Mouse (Mus musculus) CD4-positive, CD25-positive, alpha-beta regulatory T cell, adult 4 months (primary cell): ENCODE measurements around the gene Eng. TPM values are rescaled to one million over a fixed set of nuclear protein-coding genes. Genes with fewer than 3 reads are reported as not detected.

Experiments used
- ATAC-seq: one replicate; pipeline ENCODE4 v1.8.0; 2017
- polyA plus RNA-seq, 2 experiments: library from polyadenylated mRNA; unstranded; fragments of 100-300 nt; shearing (Covaris generic); gene quantifications; one replicate each; pipeline ENCODE4 v1.2.1; 2017

Eng gene
- polyA plus RNA-seq, 2 experiments from 2014 or later, result not detected

DNA sequence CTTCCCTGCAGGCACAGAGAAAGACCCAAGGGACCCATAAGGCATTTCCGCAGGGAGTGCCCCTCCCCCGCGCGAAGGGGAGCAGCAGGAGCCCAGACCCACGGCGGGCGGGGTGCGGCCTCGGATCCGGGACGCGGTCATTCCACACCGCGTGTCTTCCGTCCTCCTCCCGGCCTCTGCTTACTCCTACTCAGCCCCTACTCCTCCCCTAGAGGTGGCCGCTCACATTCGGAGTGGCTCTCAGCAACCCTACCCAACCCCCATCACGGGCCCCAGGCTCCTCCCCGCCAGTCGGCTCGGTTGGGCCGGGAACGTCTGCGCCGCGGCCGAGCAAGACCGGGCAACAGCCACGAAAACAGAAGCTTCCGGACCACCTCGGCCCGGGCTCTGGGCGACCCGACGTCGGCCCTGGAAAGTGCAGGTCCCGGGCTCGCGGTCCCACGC is 65.7 kb downstream of the Eng start:
- no peak for ATAC-seq

DNA sequence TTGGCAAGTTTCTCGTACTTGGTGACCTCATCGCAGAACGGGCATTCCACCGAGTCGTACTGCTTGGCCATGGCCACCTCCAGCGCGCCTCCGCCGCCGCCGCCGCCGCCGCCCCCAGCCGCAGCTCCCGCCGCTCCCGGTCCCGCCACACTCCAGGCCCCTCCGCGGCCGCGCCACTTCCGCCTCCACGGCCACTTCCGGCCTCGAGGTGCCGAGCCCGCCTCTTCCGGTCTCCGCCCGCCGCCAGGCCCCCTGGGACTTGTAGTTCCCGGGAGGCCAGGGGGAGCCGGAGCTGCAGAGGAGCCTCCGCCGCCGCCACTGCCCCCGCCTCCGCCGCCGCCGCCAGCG is 66.2 kb downstream of the Eng start:
- peak; percentile 64 for ATAC-seq

DNA sequence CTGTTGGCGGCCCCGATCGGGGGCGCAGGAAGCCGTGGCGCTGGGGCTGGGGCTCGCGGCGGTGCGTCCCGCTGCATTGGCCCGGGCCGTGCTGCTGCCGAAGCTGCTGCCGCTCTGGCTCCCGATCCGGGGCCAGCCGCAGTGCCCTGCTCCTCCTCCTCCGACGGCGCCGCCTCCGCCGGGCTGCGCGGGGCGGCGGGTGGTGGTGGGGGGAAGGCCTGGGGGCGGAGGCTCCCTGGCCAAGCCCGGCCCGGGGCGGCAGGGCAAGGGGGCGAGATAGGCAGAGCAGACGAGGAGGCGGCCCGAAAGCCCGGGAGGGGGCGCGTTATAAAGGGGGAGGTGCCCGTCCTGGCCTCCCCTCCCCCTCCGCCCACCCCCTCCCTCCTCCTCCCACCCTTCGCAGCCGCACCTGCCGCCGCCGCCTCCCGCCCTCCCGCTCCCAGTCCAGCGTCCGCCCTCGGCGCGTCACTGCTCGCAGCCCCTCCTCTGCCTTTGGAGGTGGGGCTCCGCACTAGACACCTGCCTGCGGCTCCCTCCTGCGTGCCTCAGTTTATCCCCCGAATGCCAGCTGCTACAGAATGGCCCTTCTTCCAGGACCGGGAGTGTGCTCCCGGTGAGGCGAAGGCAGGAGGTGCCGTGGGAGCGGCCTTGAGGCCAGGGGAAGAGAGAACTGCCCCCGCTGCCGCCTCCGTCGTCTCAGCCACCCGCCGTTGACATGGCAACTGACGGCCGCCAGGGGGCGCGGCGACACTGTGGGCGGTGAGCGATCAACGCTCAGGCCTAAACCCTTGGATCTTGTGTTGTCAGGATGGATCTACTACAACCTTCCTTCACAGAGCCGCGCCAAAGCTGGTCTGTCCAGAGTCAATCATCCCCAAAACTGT is 66.8 kb downstream of the Eng start, which contains the start of gene Cdk9:
Cdk9 (minus strand) TSS at position 143 of the 884 bp plus-strand sequence.
- peak; percentile 67 for ATAC-seq

DNA sequence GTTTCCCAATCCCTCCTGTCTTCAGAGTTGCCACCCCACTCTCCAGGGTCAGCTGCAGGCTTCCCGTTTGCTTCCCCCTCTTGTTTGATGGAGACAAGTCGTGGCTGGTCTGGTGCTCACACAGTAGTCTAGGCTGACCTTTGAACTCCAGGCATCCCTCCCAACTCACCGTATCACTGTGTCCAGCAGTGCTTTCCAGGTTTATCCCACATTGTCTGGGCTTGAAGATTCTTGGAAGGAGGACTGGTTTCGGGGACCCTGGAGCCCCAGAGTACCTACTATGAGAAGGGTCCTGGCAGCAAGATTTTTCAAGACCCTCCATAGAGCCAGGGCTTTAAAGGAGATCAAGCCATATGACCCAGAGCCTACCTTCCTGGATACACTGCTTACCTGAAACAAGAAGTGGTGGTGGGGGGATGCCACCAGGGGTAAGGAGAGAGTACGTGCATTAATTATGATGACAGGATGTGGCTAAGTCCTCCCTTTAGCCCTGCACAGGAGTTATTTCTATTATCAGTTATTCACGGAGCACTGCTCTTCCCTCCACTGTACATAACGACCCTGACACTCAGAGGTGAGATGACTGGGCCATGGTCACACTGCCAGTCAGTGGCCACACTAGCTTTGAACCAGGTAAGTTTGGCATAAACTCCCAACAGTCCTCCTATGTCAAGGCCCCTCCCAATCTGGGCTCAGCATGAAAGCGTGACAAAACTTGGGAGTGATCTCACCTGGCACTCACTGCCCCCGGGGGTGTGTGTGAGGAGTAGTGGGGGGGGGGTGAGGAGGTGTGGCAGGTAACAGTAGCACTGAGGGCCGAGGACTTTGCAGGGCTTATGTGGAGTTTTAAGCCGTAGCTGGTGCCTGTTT is 68.0 kb downstream of the Eng start:
- ATAC-seq, result peak; percentile 44

DNA sequence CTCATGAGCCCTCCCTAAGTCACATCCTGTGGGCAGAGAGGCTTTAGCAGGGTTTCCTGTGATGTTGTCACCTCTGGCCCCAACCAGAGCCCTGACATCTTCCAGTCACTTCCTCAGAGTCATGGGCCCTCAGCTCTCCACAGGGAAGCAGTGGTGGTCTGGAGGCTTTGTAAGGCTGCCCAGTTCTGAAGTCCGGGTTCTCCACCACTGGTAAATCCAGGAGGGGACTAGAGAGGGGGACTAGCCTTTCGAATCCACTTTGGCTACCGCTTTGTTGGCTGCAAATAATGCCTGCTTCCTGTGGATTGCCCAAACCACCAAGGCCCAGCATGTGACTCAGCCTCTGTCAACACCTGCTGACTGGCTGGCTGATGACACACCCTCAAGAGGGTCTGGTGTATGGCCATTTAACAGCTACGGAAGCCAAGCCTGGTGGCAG is 68.6 kb downstream of the Eng start:
- ATAC-seq, result peak; percentile 44

DNA sequence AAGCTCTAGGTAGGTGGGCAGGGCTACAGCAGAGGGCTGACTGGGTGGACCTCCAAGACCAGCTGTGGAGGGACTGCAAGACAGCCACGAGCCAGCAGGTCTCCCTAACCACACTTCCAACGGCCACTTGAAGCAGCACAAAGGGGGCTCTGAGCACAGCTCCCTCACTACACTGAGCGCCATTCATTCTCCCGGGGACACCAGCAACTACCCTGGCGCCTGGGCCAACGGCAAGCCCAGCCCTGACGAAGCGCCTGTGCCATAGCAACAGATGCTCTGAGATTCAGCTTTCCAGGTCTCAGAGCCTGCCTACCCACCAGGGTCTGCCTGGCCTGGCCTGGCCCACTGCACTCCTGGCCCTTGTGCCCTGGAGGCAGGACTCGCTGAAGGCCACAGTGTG is 72.4 kb downstream of the Eng start:
- ATAC-seq, result no peak

DNA sequence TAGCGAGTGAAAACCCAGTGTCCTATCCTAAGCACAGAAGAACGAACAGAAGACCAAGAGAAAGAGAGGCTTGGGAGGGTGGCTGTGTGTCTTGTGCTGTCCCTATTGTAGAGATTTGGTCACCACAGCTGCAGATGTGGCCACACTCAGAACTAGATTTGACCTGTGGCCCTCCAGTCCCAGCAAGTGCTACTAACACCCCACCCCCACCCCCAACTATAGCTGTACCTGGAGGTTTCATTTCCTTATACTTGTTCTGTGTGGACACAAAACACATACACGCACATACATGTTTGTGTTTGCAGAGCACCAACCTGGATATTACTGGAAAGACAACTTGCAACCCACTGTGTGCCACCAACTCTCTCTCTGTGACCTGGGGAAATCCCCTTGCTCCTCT is 73.7 kb downstream of the Eng start:
- no peak for ATAC-seq

DNA sequence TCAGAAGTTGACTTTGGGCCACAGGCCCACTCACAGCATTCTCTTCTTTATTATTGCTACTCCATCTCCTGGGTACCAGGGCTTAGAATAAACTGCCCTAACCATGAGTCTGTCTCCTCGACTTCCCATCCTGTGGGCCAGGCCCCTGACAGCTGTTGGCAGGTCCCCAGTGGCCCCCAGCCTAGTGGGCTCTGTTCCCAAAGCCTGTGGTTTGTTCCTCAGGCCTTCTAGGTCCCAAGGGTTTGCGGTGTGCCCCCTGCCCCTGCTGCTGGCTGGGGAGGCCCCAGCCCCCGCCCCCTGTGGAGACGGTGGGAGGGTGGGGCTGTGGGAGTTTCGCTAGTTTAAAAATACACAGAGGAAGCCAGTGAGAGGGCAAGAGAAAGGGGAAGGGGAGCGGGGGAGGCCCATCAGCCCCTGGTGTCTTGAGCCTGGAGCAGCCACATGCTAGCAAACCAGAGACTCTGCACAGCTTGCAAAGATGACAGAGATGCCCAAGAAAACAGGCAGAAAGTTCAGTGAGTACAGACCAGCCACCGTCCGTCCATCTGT is 74.4 kb downstream of the Eng start, which contains the start of gene Sh2d3c:
Sh2d3c (plus strand) TSS at position 375 of the 549 bp plus-strand sequence.
- ATAC-seq, result no peak

DNA sequence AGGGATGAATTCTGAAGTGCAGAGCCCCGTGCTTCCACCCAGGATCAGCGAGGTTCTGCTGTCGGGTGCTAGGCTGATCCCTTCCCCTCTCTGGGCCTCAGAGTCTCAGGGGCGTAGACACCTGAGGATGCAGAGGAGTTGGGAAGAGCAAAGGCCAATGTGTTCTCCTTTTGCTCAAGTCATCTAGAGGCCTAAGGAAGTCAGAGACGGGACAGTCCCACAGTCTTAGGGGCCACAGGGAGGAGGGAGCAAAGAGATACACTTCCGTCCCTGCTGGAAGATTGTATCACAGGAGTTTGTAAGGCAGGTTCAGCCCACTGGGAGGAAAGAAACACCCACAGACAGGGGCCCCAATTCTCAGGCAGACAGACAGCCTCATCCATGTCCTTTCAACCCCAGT is 75.7 kb downstream of the Eng start:
- peak; percentile 68 for ATAC-seq

DNA sequence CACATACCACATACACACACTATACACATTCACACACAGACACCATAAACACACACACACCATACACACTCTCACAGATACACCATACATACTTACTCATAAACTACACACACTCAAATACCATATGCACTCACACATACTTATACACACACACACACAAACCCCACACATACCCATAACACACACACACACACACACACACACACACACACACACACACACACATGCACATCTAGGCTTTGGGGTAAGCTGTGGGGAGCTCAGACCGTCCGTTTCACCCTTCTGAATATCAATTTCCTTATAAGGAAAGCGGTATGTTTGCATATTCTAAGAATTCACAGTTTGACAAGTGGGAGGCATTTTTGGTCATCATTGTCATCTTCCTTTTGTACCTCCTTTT is 76.2 kb downstream of the Eng start:
- peak; percentile 16 for ATAC-seq

DNA sequence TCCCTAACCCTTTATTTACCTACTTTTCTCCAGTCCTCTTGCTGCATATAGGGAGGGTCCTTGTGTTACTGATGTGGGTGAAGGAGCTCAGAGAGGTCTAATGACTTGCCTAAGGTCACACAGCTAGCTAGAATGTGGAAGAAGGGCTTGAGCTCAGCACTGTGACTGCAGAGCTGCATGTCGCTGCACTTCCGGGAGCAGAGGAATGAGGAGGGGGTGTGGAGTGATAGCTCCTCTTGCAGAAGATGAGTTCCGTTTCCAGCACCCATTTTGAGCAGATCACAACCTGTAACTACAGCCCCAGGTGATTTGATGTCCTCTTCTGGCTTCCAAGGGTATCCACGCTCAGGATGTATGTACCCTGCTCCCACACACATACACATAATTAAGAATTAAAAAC is 77.8 kb downstream of the Eng start:
- ATAC-seq, result no peak

DNA sequence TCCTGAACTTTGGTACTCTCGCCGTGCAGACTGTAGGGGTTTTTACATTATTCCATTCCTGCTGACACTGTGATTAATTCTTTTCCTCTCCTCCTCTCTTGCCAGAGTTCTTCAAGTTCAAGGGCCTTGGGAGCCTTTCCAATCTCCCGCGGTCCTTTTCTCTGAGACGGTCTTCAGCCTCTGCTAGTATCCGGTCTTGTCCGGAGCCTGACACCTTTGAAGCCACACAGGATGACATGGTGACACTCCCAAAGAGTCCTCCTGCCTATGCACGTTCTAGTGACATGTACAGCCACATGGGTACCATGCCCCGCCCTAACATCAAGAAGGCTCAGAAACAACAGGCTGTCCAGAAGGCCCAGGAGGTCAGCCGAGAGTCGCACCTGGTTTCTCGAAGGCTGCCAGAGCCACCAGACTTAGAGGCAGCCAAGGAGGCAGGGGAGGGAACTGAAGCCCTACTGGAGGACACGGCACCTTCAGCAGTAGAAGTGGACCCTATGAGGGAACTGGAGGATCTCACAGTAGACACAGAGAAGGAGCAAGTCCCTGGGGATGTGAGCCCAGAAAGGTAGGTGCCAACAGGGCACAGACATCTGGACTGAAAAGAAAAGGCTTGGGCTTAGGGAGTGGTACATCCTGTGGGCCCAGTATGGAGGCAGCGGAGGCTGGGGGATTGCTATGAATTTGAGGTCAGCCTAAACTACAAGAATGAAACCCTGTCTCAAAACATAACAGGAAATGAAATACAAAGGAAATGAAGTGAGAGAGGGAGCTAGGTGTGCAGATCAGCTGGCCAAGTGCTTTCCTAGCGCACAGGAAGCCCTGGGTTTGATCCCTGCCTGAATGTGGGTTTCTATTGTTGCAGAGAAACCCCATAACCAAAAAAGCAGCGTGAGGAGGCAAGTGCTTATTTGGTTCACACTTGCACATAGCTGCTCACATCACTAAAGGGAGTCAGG is 78.7 kb downstream of the Eng start:
- peak; percentile 57 for ATAC-seq

DNA sequence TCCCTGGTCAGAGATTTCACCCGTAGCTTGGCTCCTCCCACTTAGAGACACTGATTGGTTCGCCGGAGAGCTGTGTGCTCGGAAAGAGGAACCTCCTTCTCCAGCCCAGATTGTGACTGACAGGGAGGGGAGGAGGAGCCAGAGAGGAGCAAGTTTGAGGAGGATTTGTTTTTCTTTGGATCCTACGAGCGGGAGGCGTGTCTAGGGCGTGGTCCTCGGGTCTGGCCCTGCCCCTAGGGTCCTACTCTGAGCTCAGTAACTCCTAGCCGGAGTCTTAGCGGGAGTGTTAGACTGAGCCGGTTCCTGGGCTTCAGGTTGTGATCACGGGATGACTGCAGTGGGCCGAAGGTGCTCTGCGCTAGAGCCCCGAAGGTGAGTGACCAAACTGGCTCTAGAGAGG is 81.0 kb downstream of the Eng start:
- ATAC-seq, result peak; percentile 48

DNA sequence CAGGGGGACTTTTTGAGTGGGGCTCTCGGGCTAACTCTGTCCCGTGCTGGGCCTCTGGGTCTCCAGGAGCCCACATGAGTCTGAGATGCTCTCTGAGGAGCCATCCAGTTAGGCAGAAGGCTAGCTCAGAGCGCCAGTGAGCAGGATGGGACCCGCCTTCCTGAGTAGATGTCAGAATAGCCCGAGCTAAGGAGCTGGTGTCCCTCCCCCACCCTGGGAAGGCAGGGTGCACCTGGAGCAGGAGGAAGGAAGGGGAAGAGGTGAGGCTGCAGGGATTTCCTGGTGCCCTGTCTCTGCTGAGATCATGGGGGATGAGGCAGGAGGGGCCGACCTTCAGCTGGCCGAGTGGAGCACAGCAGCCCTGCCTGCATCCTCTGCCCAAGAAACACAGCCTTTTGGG is 82.1 kb downstream of the Eng start:
- ATAC-seq, result no peak

DNA sequence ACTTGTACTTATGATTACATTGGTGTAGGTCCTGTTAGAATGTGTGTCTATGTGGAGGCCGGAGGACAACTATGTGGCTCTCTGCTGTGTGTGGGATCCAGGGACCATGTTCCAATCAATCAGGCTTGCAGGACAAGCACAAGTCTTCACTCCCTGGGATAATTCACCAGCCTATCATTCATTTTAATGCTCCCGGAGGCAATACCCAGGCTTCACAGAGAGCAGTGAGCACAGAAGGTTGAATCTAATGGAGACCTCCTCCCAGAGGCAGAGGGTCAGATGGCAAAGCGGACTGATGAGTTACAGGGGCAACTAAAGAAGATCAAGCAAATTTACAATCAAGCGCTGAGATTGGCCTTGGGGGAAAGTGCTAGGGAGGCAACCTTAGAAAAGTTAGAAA is 83.2 kb downstream of the Eng start:
- no peak for ATAC-seq

DNA sequence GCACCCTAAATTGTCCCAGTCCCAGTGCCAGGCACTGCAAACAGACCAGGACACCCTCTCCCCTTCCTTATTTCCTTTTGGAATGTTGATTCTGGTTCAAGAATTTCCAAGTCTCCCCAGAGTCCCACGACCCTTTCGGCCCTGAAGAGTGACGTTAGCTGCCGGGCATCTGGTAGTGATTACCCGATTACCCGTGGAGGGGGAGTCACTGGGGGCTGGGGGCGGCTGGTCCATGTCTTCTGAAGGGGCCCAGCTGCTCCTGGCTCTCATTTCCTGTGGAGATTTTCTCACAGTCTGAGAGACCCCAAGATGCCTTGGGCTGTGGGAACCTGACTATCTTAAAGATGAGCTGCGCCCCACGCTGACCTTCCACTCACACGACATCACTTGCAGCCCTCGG is 84.5 kb downstream of the Eng start:
- ATAC-seq, result no peak

DNA sequence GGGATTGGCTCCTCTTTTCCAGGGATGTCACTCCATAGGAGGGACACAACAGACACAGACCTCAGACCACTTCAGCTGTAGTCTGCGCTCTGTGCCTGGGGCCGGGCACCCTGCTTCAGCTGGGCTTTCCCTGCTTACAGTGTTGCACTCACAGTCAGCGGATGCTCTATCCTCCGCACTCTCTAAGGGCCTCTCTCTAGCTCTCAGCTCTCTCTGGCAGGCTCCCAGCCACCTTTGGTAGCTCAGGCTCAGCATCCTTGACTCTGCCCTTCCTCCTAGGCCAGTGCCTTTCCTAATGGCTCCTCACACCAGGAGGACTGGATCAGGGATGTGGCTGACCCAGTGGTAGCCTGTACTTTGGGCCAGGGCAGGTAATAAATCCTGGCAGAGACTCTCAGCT is 85.5 kb downstream of the Eng start:
- ATAC-seq, result no peak

Other genes with a start within 250 kb of the Eng start
- gene Naif1, start 196.1 kb upstream of the Eng start, polyA plus RNA-seq, result 1 to 10 TPM; 5.5 to 7.1 TPM
- 1 to 10 TPM; 4.7 to 6.7 TPM for gene Slc25a25, start 195.2 kb upstream of the Eng start, polyA plus RNA-seq
- 10 to 100 TPM; 50.6 to 55.5 TPM for gene Fam102a, start 111.3 kb upstream of the Eng start, polyA plus RNA-seq
- gene Dpm2, start 75.7 kb upstream of the Eng start, polyA plus RNA-seq, result 100 to 1,000 TPM; 131 to 166 TPM
- not detected for gene Pip5kl1, start 71.8 kb upstream of the Eng start, polyA plus RNA-seq
- not detected for gene 9430097D07Rik, start 70.9 kb upstream of the Eng start, polyA plus RNA-seq
- gene St6galnac4, start 59.5 kb upstream of the Eng start, polyA plus RNA-seq, result 10 to 100 TPM; 25.2 to 38.6 TPM
- gene St6galnac6, start 46.9 kb upstream of the Eng start, polyA plus RNA-seq, result 1 to 10 TPM; 3.1 to 4.7 TPM
- not detected for gene Ak1, start 24.8 kb upstream of the Eng start, polyA plus RNA-seq
- gene Fpgs, start 57.5 kb downstream of the Eng start, polyA plus RNA-seq, result 10 to 100 TPM in 1 of 2 experiments, 1 to 10 TPM in 1; 9.4 to 12.5 TPM
- gene Cdk9, start 66.5 kb downstream of the Eng start, polyA plus RNA-seq, result 10 to 100 TPM; 16.3 to 22.9 TPM
- gene Sh2d3c, start 74.5 kb downstream of the Eng start, polyA plus RNA-seq, result 10 to 100 TPM; 54.0 to 90.6 TPM
- under 1 TPM in 1 of 2 experiments, not detected in 1; 0.58 TPM for gene 6330409D20Rik, start 94.4 kb downstream of the Eng start, polyA plus RNA-seq
- 10 to 100 TPM; 64.5 to 84.5 TPM for gene Tor2a, start 110.6 kb downstream of the Eng start, polyA plus RNA-seq
- 1 to 10 TPM; 1.4 to 1.6 TPM for gene Ttc16, start 129.0 kb downstream of the Eng start, polyA plus RNA-seq
- 1 to 10 TPM; 2.9 to 3.8 TPM for gene Ptrh1, start 129.2 kb downstream of the Eng start, polyA plus RNA-seq
- 1 to 10 TPM; 1.5 to 2.4 TPM for gene Cfap157, start 137.8 kb downstream of the Eng start, polyA plus RNA-seq
- gene Stxbp1, start 200.7 kb downstream of the Eng start, polyA plus RNA-seq, result 1 to 10 TPM; 4.2 to 4.7 TPM
- 1 to 10 TPM in 1 of 2 experiments, under 1 TPM in 1; 0.97 to 1.0 TPM for gene Fam129b, start 229.5 kb downstream of the Eng start, polyA plus RNA-seq